Mouse (Mus musculus) c-Kit-positive CD71-negative TER-119-negative erythroid progenitor cells, embryonic 14.5 days (primary cell): ENCODE results near the gene Kif5a.

Experiments used
- DNase-seq: peaks from one replicate; pipeline ENCODE4 v3.0.0-alpha.2; 2013; ENCODE audit warnings: low read depth

Kif5a gene

GRCm38 (mm10) chr10:127266112-127267091, 3.3 kb upstream of the Kif5a start, which contains the start of gene Dctn2:
Gene Dctn2, plus strand, starts transcription at chr10:127266368.
- DNase-seq = peak; percentile 89

GRCm38 (mm10) chr10:127265727-127266111, 2.6 kb upstream of the Kif5a start:
- no peak for DNase-seq

GRCm38 (mm10) chr10:127264971-127265370, 1.8 kb upstream of the Kif5a start:
- no peak for DNase-seq

GRCm38 (mm10) chr10:127264336-127264735, 1.2 kb upstream of the Kif5a start:
- no peak for DNase-seq

GRCm38 (mm10) chr10:127263631-127264030, 483 bp upstream of the Kif5a start:
- no peak for DNase-seq

GRCm38 (mm10) chr10:127261706-127262547, 1.2 kb downstream of the Kif5a start:
- no peak for DNase-seq

GRCm38 (mm10) chr10:127258489-127258888, 4.7 kb downstream of the Kif5a start:
- DNase-seq = no peak

GRCm38 (mm10) chr10:127257790-127258189, 5.4 kb downstream of the Kif5a start:
- no peak for DNase-seq

GRCm38 (mm10) chr10:127255625-127256345, 7.4 kb downstream of the Kif5a start:
- peak; percentile 39 for DNase-seq

GRCm38 (mm10) chr10:127250810-127251209, 12.3 kb downstream of the Kif5a start:
- DNase-seq = no peak

GRCm38 (mm10) chr10:127238241-127238824, 24.8 kb downstream of the Kif5a start:
- DNase-seq = no peak

GRCm38 (mm10) chr10:127236541-127236940, 26.6 kb downstream of the Kif5a start:
- DNase-seq = no peak

- no peak for DNase-seq
Observed at GRCm38 (mm10) chr10:127233141-127233540, 30.0 kb downstream of the Kif5a start.

- no peak for DNase-seq
Observed at GRCm38 (mm10) chr10:127231741-127232140, 31.4 kb downstream of the Kif5a start.

GRCm38 (mm10) chr10:127230693-127231092, 32.5 kb downstream of the Kif5a start:
- DNase-seq = no peak

GRCm38 (mm10) chr10:127228897-127229296, 34.3 kb downstream of the Kif5a start:
- DNase-seq = peak; percentile 77

- DNase-seq = no peak
Observed at GRCm38 (mm10) chr10:127227163-127227562, 36.0 kb downstream of the Kif5a start.

- no peak for DNase-seq
Observed at GRCm38 (mm10) chr10:127226318-127226895, 36.7 kb downstream of the Kif5a start.

GRCm38 (mm10) chr10:127225732-127226131, 37.4 kb downstream of the Kif5a start:
- no peak for DNase-seq

GRCm38 (mm10) chr10:127225213-127225612, 37.9 kb downstream of the Kif5a start:
- DNase-seq = no peak

- DNase-seq = no peak
Observed at GRCm38 (mm10) chr10:127218339-127218738, 44.8 kb downstream of the Kif5a start.
